Mouse (Mus musculus) thymus, postnatal 14 days (tissue): Measurements from ENCODE around the gene Cav1.

Experiments used
- DNase-seq: peaks from one replicate; pipeline ENCODE4 v3.0.0; 2021

The Cav1 gene

DNA sequence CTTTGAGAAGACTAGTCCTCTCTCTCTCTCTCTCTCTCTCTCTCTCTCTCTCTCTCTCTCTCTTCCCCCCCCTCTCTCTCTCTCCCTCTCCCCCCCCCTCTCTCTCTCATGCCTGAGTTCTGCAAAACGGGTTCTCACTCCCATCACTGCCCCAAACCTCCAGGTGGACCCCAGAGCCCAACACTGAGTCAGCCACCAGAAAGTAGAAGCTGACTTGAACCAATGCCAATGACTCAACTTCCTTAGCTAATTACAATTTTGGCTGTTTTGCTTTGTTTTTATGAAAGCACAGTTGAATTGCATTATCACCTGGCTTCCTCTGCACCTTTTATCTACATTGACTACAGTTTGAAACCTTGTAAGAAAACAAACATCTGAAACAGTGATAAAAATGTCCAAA lies 11.8 kb downstream of the Cav1 start:
- DNase-seq, result no peak

DNA sequence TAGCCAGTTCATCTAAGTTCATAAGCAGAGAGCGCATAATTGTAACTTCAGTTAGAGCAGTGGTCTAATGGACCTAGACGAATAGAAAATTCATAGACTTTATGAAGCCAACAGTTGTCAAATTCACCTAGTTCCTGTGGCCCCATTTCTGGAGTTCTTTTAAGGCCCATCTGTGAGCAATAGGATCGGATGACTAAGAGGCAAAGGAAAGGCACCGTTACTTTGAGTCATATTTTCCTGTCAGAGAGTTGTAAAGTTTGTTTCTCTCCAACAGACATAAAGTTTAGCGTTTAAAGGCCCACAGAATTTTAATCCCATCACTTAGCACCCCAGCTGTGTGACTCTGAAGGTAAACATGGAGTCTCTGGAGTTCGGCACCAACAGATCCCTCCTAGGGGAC lies 15.8 kb downstream of the Cav1 start:
- DNase-seq, result no peak

DNA sequence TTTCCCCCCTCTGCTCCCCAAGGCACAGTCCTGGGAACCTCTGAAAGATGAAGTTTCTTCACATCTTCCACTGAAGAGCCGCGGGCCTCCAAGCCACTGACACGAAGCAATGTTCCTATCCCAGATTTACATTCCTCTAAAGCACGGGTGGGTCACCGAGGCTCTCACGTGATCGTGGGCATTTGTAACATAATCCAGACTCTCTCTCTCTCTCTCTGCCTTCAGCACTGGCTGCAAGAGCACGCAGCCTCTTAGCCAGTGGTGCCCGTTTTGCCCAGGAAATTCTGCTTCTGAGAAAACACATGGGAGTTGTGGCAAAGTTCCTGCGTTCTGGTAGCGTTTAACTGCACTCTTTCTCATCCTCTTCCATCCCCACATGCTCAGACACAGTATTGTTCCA lies 21.1 kb downstream of the Cav1 start:
- no peak for DNase-seq

DNA sequence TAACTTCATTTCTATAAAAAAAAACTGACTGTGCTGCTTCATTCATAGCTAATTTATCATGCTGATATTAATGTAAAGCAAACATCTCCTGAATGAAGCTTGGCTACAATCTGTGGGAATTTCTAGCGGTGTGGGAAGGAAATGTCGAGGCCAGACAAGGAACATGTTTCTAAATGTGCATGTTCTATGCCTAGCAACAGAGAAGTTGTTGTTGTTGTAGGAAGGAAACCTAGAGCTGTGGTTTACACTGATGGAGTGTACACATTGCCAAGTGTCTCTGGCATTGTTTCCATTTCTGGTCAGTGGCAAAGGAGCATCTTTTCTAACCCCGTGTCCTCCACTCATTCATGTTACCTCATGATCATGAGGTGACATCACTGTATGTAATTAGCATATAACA lies 23.7 kb downstream of the Cav1 start:
- DNase-seq, result no peak

DNA sequence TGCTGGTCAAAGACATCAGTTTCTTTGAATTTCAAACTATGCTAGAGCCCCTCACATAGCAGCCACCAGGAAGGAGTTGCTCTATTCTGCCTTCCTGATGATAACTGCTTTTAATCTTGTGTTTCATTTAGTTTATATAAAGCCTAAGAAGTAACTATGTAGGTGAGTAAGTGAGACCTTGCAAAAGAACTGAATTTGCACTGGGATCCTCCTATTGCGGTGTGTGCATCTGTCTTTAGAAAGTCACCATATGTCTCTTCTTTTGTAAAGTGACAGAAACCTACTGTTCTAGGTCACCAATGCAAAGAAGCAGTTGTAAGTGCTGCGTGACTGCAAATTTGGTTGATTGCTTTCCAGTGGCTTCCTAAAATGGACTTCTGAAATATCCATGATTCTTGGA lies 31.6 kb downstream of the Cav1 start:
- no peak for DNase-seq

DNA sequence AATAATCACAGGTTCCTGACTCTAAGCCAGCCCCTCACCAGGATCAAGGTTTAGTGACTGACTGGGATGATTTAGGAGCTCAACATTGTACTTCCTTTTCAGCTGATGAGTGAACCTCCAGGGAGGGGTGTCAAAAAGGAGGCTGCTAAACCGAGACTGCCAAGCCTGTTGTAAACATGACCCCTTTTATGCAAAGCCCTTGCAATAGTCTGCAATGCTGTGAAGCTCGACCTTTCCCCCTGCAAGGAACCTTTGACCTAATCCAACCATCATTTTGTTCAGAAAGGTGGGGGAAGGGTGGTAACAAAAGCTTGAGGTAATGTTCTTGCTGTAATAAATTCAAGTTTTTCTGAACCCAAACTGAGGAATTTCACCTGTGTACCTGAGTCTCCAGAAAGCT lies 34.3 kb downstream of the Cav1 start:
- no peak for DNase-seq

DNA sequence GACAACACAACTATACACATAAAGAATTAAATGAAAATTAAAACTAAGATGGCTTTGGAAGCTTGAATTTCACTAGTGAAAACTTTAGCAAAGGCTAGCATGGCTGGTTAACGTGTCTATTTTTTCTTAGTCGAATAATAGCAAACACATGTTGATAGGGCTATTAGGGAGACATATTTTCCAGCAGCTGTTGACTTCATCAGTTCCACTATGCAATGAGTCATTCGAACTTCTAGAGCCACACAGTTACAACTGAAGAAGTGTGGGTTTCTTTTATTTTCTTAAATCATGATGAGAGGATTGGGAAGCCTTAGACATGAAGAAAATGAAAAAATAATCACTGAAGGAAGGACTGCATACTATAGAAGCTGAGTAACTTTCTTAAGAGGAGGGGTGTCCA lies 41.9 kb downstream of the Cav1 start:
- no peak for DNase-seq

DNA sequence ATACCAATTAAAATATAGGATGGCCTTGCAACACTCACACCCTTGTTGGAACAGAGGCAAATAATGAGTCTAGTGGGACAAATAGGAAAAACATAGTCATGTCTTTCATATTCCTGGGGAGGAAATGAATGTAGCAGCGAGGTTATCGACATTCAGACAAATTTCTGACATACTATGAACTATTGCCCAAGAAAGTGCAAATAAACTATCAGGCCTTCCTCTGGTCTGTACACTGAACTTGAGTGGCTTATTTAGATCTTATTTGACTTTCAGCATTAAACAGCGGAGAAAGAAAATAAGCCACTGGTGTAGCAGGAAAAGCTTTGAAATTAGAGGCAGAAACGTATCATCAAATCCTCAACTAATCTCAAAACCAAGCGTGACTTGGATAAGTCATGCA lies 44.7 kb downstream of the Cav1 start:
- DNase-seq, result no peak

DNA sequence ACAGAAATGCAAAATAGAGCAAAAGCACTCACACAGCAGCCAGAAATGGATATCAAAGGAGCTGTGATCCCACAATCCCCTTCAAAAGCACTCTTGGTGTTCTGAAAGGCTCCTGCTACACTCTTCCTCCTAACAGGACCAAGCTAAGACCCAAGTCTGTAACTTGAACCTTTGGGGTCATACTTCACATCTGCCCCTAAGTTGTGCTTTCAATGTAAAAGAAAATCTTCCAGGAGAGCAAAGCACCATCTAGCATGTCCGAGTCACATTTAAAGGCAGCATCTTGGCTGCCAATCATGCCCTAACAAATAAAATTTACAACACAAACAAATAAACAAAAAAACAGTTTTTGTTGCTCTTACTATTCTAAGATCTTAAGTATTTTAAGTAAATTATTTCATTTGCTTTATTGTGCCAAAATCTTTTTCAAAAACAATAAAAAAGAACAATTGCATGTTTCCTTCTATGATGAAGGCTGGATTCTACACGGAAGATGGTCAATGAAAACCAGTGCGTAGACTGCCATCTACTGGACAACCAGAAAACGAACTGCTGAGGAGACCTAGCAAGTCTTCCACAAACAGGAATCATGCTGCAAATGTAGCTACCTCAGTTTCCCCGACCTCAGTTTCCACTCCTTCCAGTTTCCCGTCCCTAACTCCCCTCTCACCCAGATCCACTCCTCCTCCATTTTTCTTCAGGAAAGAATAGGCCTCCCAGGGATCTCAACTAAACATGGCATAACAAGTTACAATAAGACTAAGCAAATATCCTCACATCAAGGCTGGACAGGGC lies 53.0 kb downstream of the Cav1 start:
- DNase-seq, result peak; percentile 6

DNA sequence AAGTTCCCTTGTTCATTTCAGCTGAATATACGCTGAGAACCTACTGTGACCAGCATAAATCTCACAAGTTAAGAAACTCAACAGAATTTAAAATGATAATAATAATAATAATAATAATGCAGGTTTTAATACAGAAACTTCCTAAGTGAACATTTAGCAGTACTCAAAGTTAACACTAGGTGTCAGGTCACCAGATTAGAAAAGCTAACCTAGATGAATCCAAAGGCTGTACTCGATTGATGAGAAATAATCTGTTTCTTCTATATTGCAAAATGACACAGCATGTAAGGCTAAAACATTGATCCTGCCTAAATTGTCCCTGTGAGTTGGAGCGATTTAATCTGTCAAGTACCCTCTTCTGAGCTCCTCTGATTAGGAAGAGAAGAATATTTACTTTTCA lies 56.6 kb downstream of the Cav1 start:
- DNase-seq, result no peak

DNA sequence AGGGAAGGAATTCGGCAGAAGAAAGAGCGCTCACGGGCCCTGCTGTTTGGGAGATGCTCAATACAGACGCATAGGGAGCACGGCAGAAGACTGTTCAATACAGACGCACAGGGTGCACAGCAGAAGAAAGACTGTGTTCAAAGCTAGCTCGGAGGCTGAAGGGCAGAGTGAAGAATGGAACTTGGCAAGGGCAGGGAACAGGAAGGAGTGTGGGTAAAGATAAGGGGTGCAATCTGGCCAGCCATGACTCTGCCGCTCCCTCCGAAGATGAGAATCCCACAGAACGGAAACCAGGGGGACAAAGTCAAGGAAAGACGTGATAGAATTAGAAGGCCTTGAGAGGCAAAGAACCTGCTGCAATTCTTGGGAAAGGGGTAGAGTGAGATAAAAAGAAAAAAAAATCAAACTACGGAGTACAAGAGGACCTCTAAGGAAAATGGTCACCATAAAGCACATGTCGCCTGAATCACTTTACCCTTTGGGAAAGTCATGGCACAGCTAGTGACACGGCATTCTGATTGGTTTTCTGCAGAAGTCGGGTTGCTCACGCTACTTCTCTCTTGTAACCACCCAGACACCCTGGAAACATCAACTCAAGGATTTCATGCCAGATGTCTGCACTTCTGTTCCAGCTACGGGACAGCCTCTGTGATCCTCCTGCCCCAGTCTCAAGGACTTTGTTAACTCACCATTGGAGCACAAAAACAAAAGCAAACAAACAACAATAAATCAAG lies 57.5 kb downstream of the Cav1 start:
- no peak for DNase-seq

DNA sequence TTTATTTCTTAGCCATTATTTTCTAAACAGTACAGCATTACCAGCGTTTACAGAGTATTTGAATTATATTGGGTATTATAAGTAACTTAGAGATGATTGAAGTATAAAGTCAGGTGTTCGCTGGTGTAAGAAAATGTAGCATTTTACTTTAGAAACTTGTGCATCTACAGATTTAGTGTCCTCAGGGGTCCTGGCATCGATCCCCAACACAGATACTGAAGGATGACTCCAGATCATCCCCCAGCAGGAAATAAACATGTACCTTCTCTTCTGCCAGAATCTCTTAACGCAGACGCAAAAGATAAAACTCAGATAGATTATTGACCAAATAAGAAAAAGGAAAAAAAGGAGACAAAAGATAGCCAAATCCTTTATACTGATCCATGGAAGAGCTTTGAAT lies 68.2 kb downstream of the Cav1 start:
- DNase-seq, result no peak

DNA sequence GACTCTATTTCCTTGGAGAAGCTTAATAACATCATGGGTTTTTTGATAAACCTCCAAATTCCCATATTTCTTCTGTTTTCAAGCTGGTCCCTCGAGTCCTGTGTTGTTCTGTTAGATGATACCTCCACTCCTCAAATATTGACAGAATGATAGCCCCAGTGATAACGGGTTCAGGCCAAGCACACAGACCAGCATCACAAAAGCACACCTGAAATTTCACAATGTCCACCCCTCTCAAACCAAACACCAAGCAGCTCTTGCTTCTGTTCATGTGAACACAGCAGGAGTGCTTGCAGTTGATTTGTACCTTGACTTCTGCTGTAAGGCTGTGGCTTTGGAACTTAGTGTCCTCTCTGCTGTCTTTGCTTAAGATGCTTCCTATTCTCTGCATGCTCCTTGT lies 71.2 kb downstream of the Cav1 start:
- no peak for DNase-seq

DNA sequence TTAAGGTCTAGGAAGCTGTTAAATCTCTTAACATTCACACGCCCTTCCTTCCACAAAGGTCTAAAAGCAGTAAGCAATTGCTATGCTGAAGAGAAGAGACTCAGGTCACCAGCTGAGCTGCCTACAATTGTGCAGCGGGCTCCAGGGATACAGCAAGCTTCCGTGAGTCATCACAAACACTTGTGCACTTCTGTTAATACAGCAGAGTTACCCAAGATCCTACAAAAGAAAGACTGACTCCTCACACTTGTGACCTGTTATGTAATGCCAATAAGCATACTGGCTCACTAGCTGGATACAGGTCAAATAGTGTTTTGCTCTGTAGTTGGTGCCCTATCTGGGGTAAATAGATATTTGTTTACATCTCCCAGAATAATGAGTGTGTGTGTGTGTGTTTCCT lies 74.0 kb downstream of the Cav1 start:
- no peak for DNase-seq

DNA sequence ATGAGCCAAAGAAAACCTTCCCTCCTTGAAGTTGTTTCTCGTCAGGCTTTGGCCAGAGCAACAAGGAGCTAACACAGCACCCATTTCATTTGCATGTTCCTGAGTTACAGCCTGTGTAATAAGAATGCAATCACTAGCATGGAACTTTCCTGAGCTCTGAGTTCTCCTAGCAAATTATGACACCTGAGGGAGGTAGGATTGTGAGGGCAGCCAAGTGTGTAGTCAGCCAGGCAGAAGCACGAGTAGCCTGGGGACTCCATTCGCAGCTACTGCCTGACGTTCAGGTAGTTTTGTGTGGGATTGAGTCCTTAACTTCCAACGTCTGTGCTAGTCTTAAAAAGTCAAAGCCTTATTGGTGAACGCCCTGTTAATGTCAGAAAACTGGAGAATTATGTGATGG lies 75.6 kb downstream of the Cav1 start:
- no peak for DNase-seq

DNA sequence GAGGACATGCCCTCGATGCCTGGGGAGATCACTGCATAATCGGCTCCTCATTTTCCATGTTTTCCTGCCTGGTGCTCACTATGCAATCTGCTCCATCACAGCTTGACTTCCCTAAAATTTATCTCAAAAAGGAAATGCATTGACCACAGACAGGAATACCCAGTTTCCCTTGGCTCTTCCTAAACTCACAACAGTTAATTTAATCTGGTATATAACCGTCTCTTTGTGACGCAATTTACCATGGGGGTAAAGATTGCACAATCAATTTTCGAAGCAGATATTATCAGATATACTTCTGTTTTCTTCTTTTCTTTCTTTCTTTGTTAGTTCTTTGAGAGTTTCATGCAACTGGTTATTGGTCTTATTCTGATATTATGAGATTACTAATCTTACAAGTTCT lies 79.4 kb downstream of the Cav1 start:
- no peak for DNase-seq

DNA sequence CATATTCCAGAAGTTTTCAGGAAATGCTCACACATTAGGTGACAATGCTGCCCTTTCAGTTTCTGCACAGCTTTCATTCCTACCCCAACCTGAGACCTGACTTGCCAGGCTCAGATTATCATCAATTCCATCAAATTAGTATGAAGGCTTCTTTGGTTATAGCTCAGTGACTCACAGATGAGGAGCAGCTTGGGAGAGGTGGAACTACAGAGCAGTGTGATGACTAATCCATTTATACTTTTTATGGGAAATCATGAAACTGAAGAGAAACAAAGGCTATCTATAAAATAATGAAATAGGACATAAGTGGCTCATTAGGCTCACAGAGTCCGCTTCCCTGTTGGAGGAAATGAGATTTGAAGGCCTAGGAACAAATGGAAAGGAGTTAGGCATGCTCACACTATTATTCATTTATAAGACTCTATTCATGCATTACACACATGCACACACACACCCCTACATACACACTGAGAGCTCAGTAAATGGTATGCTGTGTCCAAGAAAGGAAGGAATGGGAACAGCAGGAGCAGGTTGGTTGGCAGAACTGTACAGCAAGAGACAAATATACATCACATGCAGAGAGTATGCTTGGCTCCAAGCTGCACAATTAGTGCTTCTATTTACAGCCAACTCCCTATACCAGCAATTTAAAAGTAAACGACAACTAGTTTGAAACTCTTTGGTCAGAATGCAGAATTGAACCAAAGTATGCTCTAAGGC lies 82.0 kb downstream of the Cav1 start:
- DNase-seq, result no peak
